Mouse (Mus musculus) embryonic fibroblast, embryonic 13.5 days (primary cell): ENCODE results near the gene Atg4c.

Source experiments
- CTCF ChIP-seq: IDR thresholded peaks from 2 replicates; pipeline ENCODE4 v1.5.1; 2011; ENCODE audit warnings: mild to moderate bottlenecking, control low read depth, low read length, moderate library complexity, borderline replicate concordance; ENCODE audit not compliant: insufficient read depth
- POLR2A ChIP-seq: IDR thresholded peaks from 2 replicates; pipeline ENCODE4 v1.6.1; 2011; ENCODE audit warnings: low read depth, mild to moderate bottlenecking, control low read depth, low read length, moderate library complexity

- no peak for TF ChIP-seq POLR2A
- no peak for TF ChIP-seq CTCF
Observed at GRCm38 (mm10) chr4:99194826-99195225, 1.1 kb downstream of the Atg4c start.
